Mouse (Mus musculus) left cerebral cortex, postnatal 25 days (tissue): ENCODE measurements around the gene Tnip3. TPM values are rescaled to one million over a fixed set of nuclear protein-coding genes. Genes with fewer than 3 reads are reported as not detected.

Source experiments
- DNase-seq, 2 experiments: peaks; one replicate each; pipeline ENCODE4 v3.0.0; 2022; ENCODE audit warnings: low spot score in 2 of 2, mixed read lengths in 1 of 2
- intact Hi-C: fragments of 180-260 bp; cut with DNase I; formaldehyde crosslinking; loops from one replicate; pipeline ENCODE4 v1.15.1; 2025
- total RNA-seq, 2 experiments: library from RNA; stranded (reverse); gene quantifications; 2 replicates each; pipeline ENCODE4 v1.2.3; 2021

The Tnip3 gene
- total RNA-seq, 2 experiments from 2014 or later = 0.27 TPM; not detected in 1

GRCm38 (mm10) chr6:65623016-65623715, 98.1 kb downstream of the Tnip3 start:
- intact Hi-C loops = no loop called here
- DNase-seq = no peak

GRCm38 (mm10) chr6:65630578-65630977, 105.5 kb downstream of the Tnip3 start:
- intact Hi-C loops = no loop called here

GRCm38 (mm10) chr6:65632184-65632583, 107.1 kb downstream of the Tnip3 start:
- intact Hi-C loops = no loop called here
- no peak for DNase-seq

More at GRCm38 (mm10) chr6:65630578-65630977, 105.5 kb downstream of the Tnip3 start:
- no peak for DNase-seq

- DNase-seq = no peak
- intact Hi-C loops = no loop called here
Measured at GRCm38 (mm10) chr6:65642431-65642830, 117.3 kb downstream of the Tnip3 start.

GRCm38 (mm10) chr6:65644110-65644509, 119.0 kb downstream of the Tnip3 start:
- no peak for DNase-seq
- intact Hi-C loops = no loop called here

- no peak for DNase-seq
- intact Hi-C loops = no loop called here
Measured at GRCm38 (mm10) chr6:65646408-65646807, 121.3 kb downstream of the Tnip3 start.

- intact Hi-C loops = no loop called here
- no peak for DNase-seq
Measured at GRCm38 (mm10) chr6:65647731-65648130, 122.6 kb downstream of the Tnip3 start.

- intact Hi-C loops = loop anchor here (2.0 to 5.0 kb wide), 3 partner anchors 139 to 881 kb away; no protein-coding TSS in a partner anchor
- DNase-seq = no peak
Measured at GRCm38 (mm10) chr6:65651376-65651775, 126.3 kb downstream of the Tnip3 start.

- DNase-seq = no peak
- intact Hi-C loops = no loop called here
Measured at GRCm38 (mm10) chr6:65661272-65661671, 136.2 kb downstream of the Tnip3 start.

GRCm38 (mm10) chr6:65662050-65662449, 136.9 kb downstream of the Tnip3 start:
- intact Hi-C loops = no loop called here
- no peak for DNase-seq

- no peak for DNase-seq
- intact Hi-C loops = no loop called here
Measured at GRCm38 (mm10) chr6:65663990-65664389, 138.9 kb downstream of the Tnip3 start.

- DNase-seq = peak in 1 of 2 experiments; percentile 18
- intact Hi-C loops = no loop called here
Measured at GRCm38 (mm10) chr6:65666295-65666694, 141.2 kb downstream of the Tnip3 start.

GRCm38 (mm10) chr6:65669971-65670370, 144.9 kb downstream of the Tnip3 start:
- DNase-seq = no peak
- intact Hi-C loops = no loop called here

- intact Hi-C loops = no loop called here
- DNase-seq = no peak
Measured at GRCm38 (mm10) chr6:65670981-65671411, 145.9 kb downstream of the Tnip3 start.

GRCm38 (mm10) chr6:65671451-65671850, 146.3 kb downstream of the Tnip3 start, which contains the start of gene Ndnf:
Gene Ndnf, plus strand, starts transcription at chr6:65671590.
- peak; percentile 25 to 35 for DNase-seq
- intact Hi-C loops = no loop called here

GRCm38 (mm10) chr6:65672131-65673031, 147.3 kb downstream of the Tnip3 start:
- intact Hi-C loops = no loop called here
- peak; percentile 4 to 12 for DNase-seq

Other genes starting within 250 kb of the Tnip3 start
- under 1 TPM; 0.43 to 0.87 TPM for gene C130060K24Rik, start 144.2 kb upstream of the Tnip3 start, total RNA-seq
- gene Ndnf, start 146.3 kb downstream of the Tnip3 start, total RNA-seq = 10 to 100 TPM; 13.6 to 15.9 TPM